Mouse (Mus musculus) thymus, adult 2 months (tissue): ENCODE data around the gene Rbbp6. TPM values are rescaled to one million over a fixed set of nuclear protein-coding genes. Genes with fewer than 3 reads are reported as not detected.

ENCODE experiments used
- DNase-seq: peaks from one replicate; pipeline ENCODE4 v3.0.0; 2021
- H3K27ac ChIP-seq: fragments of 200-500 bp; 2 replicates; pipeline ENCODE4 v1.5.1; 2012; ENCODE audit warnings: low read length, control low read depth; ENCODE audit not compliant: control insufficient read depth, insufficient read depth
- H3K27me3 ChIP-seq: fragments of 200-500 bp; 2 replicates; pipeline ENCODE4 v1.6.1; 2012; ENCODE audit warnings: mild to moderate bottlenecking, low read length, moderate library complexity, mixed read lengths; ENCODE audit not compliant: control insufficient read depth, insufficient read depth
- H3K36me3 ChIP-seq: fragments of 200-500 bp; 2 replicates; pipeline ENCODE4 v1.6.1; 2012; ENCODE audit warnings: mild to moderate bottlenecking, low read length, moderate library complexity; ENCODE audit not compliant: control insufficient read depth, insufficient read depth
- H3K4me1 ChIP-seq: fragments of 200-500 bp; replicated peaks from 2 replicates; pipeline ENCODE4 v1.6.1; 2012; ENCODE audit warnings: low read length; ENCODE audit not compliant: control insufficient read depth, insufficient read depth
- H3K4me3 ChIP-seq: fragments of 200-500 bp; 2 replicates; pipeline ENCODE4 v1.5.1; 2012; ENCODE audit warnings: mild to moderate bottlenecking, low read length, control low read depth, moderate library complexity; ENCODE audit not compliant: control insufficient read depth, insufficient read depth
- CTCF ChIP-seq: fragments of 200-500 bp; IDR thresholded peaks from 2 replicates; pipeline ENCODE4 v1.5.1; 2012; ENCODE audit warnings: mild to moderate bottlenecking, control low read depth, low read length, moderate library complexity, borderline replicate concordance; ENCODE audit not compliant: control insufficient read depth, poor library complexity, insufficient read depth; ENCODE audit errors: extremely low read depth
- POLR2A ChIP-seq: fragments of 200-500 bp; IDR thresholded peaks from 2 replicates; pipeline ENCODE4 v1.6.1; 2012; ENCODE audit warnings: mild to moderate bottlenecking, low read length, control low read depth, moderate library complexity; ENCODE audit not compliant: control insufficient read depth, poor library complexity, insufficient read depth; ENCODE audit errors: extremely low read depth
- WGBS: fragments of 180-500 bp; shearing (Covaris S2); methylation state at CpG from one replicate; pipeline ENCODE4 v1.1.7; 2018; 5-methylcytosine and 5-hydroxymethylcytosine counted together
- polyA plus RNA-seq: library from polyadenylated mRNA; depleted of rRNA; stranded (reverse); fragments of >200 nt; gene quantifications from 2 replicates; pipeline ENCODE4 v1.2.3, GENCODE M21; 2012

Rbbp6 gene
- polyA plus RNA-seq, 1 experiment = 26.9 TPM

DNA sequence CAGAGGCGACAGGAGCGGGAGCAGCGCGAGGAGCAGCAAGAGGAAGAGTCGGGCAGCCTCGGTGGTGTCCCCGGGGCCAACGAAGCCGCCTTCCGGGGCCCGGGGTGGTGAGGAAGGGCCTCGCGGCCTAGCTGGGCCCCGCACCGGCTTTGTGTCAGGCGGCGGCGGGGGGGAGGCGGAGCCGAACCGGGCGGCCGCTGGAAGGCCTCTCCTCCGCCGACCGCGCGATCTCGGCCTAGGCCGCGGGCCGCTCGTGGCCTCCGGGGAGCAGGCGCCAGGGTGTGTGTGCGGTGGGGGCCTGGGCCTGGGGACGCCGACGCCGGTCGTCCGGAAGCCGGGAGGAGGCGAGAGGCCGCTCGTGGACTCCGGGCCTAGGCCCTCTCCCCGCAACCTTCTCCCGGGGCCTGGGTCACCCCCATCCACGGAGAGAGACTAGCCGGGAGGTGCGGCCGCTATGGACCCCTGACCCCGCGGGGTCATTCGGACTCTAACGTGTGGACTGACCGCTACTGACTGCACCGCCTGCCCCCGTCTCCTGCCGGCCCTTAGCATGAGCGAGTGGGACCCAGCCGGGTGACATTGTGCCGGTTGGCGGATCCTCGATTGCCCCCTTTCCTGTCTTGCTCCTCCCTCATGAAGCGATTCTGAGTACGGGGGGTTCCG lies 4.8 kb downstream of the Rbbp6 start:
- Histone ChIP-seq H3K4me1 (peaks cover 9% of the 10 kb centered on the region; the same call in 1 of the 2 replicates), H3K4me3 (peak overlapping the region; percentile 74), H3K27me3 (no peaks in the 10 kb centered on the region), H3K36me3 (peaks cover 4% of the 10 kb centered on the region; the same call in 1 of the 2 replicates), H3K27ac (peak overlapping the region; percentile 13; the same call in 1 of the 2 replicates)
- TF ChIP-seq CTCF (no peak), POLR2A (no peak)
- DNase-seq = peak; percentile 58
- WGBS = under 1% methylated on average over 64 of the region's 69 CpGs

DNA sequence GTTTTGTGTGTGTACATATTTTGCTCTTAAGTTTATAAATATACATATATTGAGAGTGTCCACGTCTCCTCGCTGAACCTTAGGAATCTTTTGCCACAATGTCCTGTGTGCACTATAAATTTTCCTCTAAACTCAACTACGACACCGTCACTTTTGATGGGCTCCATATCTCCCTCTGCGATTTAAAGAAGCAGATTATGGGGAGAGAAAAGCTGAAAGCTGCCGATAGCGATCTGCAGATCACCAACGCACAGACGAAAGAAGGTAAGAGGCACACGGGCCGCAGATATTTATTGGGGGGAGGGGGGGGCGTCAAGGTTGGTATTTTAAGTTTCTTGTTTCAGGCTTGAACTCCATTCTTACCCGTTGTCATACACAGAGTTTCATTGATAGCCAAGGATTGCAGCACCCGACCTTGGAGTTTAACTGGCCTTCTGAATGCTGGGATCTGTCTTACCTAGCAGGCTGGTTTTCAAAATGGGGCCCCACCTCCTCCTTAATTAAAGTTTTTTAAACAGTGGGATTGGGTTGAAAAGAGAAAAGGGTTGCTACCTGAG lies 5.5 kb downstream of the Rbbp6 start:
- peaks cover 9% of the 10 kb centered on the region; the same call in 1 of the 2 replicates for H3K4me1 ChIP-seq
- DNase-seq = no peak
- TF ChIP-seq CTCF = no peak
- under 1% methylated on average over 14 of the region's 14 CpGs for WGBS
- H3K27ac ChIP-seq = peak overlapping the region; percentile 36; the same call in 1 of the 2 replicates
- H3K36me3 ChIP-seq = peaks cover 9% of the 10 kb centered on the region; the same call in 1 of the 2 replicates
- H3K4me3 ChIP-seq = peak overlapping the region; percentile 74
- H3K27me3 ChIP-seq = no peaks in the 10 kb centered on the region

DNA sequence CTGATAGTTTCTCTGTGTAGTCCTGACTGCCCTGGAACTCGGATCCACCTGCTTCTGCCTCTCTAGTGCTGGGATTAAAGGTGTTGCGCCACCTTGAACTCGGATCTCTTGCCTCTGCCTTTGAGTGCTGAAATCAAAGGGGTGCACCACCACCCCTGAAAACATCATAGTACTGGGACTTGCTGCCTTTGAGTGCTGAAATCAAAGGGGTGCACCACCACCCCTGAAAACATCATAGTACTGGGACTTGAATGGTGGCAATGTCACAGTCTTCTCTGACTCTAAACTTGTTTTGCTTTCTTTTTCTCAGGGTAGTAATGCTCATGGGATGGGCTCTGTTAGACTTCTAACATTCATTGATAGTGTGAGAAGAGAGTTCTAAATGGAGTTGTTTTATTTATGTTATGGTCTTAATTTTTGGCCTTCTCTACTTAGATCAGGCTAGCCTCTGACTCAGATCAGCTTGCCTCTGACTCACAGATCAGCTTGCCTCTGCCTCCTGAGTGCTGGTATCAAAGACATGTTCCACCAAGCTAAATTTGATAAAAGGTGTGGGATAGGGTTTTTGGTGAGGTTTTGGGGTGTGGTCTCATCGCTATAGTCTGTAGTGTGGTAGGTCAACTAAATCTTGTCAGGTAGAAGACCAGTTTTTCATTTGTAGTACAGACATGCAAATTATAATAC lies 6.7 kb downstream of the Rbbp6 start:
- no peak for TF ChIP-seq POLR2A
- TF ChIP-seq CTCF = no peak

DNA sequence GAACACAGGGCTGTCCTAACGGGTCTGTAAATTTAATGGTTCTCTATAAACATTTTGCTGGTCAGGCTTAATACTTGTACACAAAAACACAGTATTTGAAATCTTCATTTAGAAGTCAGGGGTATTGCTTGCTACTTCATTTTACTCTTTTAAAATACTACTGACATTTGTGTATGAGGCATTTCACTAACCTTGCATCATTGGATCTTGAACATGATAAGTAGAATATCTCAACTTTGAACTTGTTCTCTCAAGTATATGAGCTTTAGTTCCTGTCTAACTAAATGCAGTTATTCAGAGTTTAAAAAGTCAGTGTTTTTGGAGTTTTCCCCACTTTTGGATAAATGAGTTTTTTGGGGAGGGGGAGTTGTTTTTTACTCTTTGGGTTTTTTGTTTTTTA lies 14.0 kb downstream of the Rbbp6 start:
- WGBS = 90% methylated on average over 1 of the region's 1 CpGs

More for the DNA sequence above, 6.7 kb downstream of the Rbbp6 start:
- Histone ChIP-seq H3K4me3 (peak overlapping the region; percentile 12; the same call in 1 of the 2 replicates), H3K27me3 (no peaks in the 10 kb centered on the region), H3K4me1 (peaks cover 9% of the 10 kb centered on the region; the same call in 1 of the 2 replicates), H3K27ac (no peak overlapping the region), H3K36me3 (peaks cover 18% of the 10 kb centered on the region)
- peak; percentile 25 for DNase-seq
- WGBS = 21% methylated on average over 4 of the region's 4 CpGs

DNA sequence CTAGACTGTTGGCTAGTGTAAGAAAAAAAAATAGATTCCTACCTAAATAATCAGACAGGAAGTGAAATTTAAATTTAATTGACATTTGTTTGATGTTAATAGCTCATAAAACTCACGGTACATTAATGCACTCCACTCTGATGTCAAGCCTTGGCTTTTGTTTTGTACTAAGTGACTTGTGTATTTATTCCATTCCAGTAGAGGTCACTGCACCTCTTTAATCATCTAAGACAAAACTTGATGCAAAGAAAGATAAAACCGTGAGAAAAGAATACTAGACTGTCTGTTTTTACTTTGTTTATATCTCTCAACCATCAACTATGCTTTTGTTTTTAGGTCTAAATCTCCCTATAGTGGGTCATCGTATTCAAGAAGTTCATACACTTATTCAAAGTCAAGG lies 32.7 kb downstream of the Rbbp6 start:
- TF ChIP-seq POLR2A = no peak
- no peak for TF ChIP-seq CTCF
- Histone ChIP-seq H3K27ac (no peak overlapping the region), H3K36me3 (peaks cover 86% of the 10 kb centered on the region), H3K4me3 (no peak overlapping the region), H3K27me3 (no peaks in the 10 kb centered on the region), H3K4me1 (no peaks in the 10 kb centered on the region)
- DNase-seq = no peak
- 90% methylated on average over 3 of the region's 3 CpGs for WGBS

More for the DNA sequence above, 14.0 kb downstream of the Rbbp6 start:
- no peak for DNase-seq
- Histone ChIP-seq H3K4me1 (no peaks in the 10 kb centered on the region), H3K27me3 (no peaks in the 10 kb centered on the region), H3K27ac (no peak overlapping the region), H3K36me3 (peaks cover 43% of the 10 kb centered on the region), H3K4me3 (no peak overlapping the region)
- TF ChIP-seq POLR2A = no peak
- TF ChIP-seq CTCF = no peak

DNA sequence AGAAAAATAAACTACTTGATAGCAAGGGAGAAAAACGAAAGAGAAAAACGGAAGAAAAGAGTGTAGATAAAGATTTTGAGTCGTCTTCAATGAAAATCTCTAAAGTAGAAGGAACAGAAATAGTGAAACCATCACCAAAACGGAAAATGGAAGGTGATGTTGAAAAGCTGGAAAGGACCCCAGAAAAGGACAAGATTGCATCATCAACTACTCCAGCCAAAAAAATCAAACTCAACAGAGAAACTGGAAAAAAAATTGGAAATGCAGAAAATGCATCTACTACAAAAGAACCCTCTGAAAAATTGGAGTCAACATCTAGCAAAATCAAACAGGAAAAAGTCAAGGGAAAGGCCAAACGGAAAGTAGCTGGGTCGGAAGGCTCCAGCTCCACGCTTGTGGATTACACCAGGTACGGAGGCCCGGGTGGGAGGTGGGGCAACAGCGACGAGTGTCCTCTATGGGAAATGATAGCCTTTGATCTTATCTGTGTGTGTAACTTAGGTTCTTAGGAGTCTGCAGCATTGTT lies 34.4 kb downstream of the Rbbp6 start:
- no peaks in the 10 kb centered on the region for H3K4me1 ChIP-seq
- 90% methylated on average over 11 of the region's 11 CpGs for WGBS
- no peaks in the 10 kb centered on the region for H3K27me3 ChIP-seq
- no peak overlapping the region for H3K27ac ChIP-seq
- no peak overlapping the region for H3K4me3 ChIP-seq
- H3K36me3 ChIP-seq = peaks cover 76% of the 10 kb centered on the region
- TF ChIP-seq POLR2A (no peak), CTCF (no peak)
- DNase-seq = no peak
